Mouse (Mus musculus): Measurements from ENCODE around the gene Map2. TPM values are rescaled to one million over a fixed set of nuclear protein-coding genes. Genes with fewer than 3 reads are reported as not detected.

Gene Map2
- polyA plus RNA-seq, 1 experiment from 2014 or later: 298 TPM

DNA sequence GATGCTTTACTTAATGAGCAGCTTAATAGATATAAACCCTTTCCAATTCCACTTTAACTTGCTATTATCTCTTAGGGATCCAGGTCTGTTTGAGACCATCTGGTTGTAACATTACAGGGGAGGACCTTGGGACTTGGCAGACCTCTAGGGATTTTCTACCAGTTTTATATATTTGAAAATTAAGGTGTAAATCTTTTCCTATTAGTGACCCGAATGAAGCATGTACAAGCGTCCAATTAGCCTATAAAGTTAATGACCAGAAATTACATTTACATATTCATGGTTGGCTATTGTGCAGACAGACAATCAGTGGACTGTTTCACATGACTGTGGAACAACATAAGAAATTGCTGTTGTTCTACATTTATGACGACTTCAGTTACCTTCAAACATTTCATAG is 88.1 kb downstream of the Map2 start:
- H3K27ac ChIP-seq (ENCODE audit: low read depth, low read length): no peak overlapping the region
- no peak overlapping the region for H3K4me2 ChIP-seq (ENCODE audit: low read length)
- ATAC-seq: 0 out of 2 replicates have a peak, but pooled peaks have one; percentile 12
- H3K4me3 ChIP-seq (ENCODE audit: low read depth, low read length): no peak overlapping the region
- peak; percentile 27 for DNase-seq (ENCODE audit: low spot score)
- no peak overlapping the region for H3K9ac ChIP-seq (ENCODE audit: low read length)
- no peaks in the 10 kb centered on the region for H3K27me3 ChIP-seq (replicated peaks; ENCODE audit: control insufficient read depth, insufficient read depth, low read length)
- WGBS: 18% methylated on average over 3 of the region's 3 CpGs
- H3K9me3 ChIP-seq (replicated peaks; ENCODE audit: control insufficient read depth, low read length): no peaks in the 10 kb centered on the region
- no peaks in the 10 kb centered on the region for H3K4me1 ChIP-seq (ENCODE audit: control insufficient read depth, insufficient read depth, low read length)
- no peaks in the 10 kb centered on the region for H3K36me3 ChIP-seq (ENCODE audit: control insufficient read depth, insufficient read depth, low read length)

DNA sequence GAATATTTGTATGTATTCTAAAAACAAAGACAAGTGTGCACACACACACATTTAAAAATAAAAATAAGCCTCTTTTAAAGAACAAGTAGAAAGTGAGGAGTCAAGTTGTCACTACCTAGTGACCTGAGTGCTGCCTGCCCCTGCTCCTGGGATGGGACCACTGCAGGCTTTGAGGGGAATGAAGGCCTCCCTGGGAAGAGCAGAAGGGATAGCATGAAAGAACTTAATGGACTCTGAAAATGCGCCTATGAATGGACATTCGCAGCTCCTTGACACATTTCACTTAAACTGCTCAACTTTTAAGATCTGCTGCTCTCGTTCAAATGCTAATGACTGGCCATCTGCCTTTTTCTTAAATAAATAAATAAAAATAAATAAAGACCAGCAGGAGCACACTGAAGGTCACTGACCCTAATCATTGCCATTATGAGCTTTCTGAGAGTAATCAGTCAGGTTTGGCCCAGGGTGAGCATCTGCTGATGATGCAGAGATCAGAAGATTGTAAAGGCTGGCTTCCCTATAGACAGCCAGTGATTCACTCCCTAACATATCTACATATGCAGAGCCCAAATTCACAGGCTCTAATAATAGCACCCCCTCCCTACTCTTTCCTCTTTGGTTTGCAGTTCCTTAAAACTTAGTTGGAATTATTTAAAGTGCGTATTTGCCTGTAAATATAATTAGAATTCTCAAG is 91.3 kb downstream of the Map2 start:
- DNase-seq (ENCODE audit: low spot score) (no peak), ATAC-seq (peak; percentile 37; the same call in 1 of the 2 replicates)
- H3K4me3 ChIP-seq (ENCODE audit: low read depth, low read length): no peak overlapping the region
- H3K9ac ChIP-seq (ENCODE audit: low read length): no peak overlapping the region
- H3K27me3 ChIP-seq (replicated peaks; ENCODE audit: control insufficient read depth, insufficient read depth, low read length): no peaks in the 10 kb centered on the region
- H3K27ac ChIP-seq (ENCODE audit: low read depth, low read length): no peak overlapping the region
- H3K4me1 ChIP-seq (ENCODE audit: control insufficient read depth, insufficient read depth, low read length): no peaks in the 10 kb centered on the region
- H3K4me2 ChIP-seq (ENCODE audit: low read length): no peak overlapping the region
- no peaks in the 10 kb centered on the region for H3K9me3 ChIP-seq (replicated peaks; ENCODE audit: control insufficient read depth, low read length)
- no peaks in the 10 kb centered on the region for H3K36me3 ChIP-seq (ENCODE audit: control insufficient read depth, insufficient read depth, low read length)
- WGBS: 62% methylated on average over 4 of the region's 4 CpGs

- 86% methylated on average over 3 of the region's 5 CpGs for WGBS
- no peak overlapping the region for H3K27ac ChIP-seq (ENCODE audit: low read depth, low read length)
- no peaks in the 10 kb centered on the region for H3K27me3 ChIP-seq (replicated peaks; ENCODE audit: control insufficient read depth, insufficient read depth, low read length)
- H3K4me2 ChIP-seq (ENCODE audit: low read length): no peak overlapping the region
- H3K4me1 ChIP-seq (ENCODE audit: control insufficient read depth, insufficient read depth, low read length): no peaks in the 10 kb centered on the region
- H3K9ac ChIP-seq (ENCODE audit: low read length): no peak overlapping the region
- ATAC-seq (peak; percentile 23; the same call in 1 of the 2 replicates), DNase-seq (ENCODE audit: low spot score) (no peak)
- H3K36me3 ChIP-seq (ENCODE audit: control insufficient read depth, insufficient read depth, low read length): peaks cover 3% of the 10 kb centered on the region
- no peaks in the 10 kb centered on the region for H3K9me3 ChIP-seq (replicated peaks; ENCODE audit: control insufficient read depth, low read length)
- H3K4me3 ChIP-seq (ENCODE audit: low read depth, low read length): no peak overlapping the region
Observed at GRCm38 (mm10) chr1:66277663-66278062, 102.6 kb downstream of the Map2 start.

GRCm38 (mm10) chr1:66279222-66280009 is 104.3 kb downstream of the Map2 start:
- Histone ChIP-seq H3K36me3 (ENCODE audit: control insufficient read depth, insufficient read depth, low read length) (peaks cover 3% of the 10 kb centered on the region), H3K4me3 (ENCODE audit: low read depth, low read length) (no peak overlapping the region), H3K4me2 (ENCODE audit: low read length) (no peak overlapping the region), H3K27me3 (replicated peaks; ENCODE audit: control insufficient read depth, insufficient read depth, low read length) (no peaks in the 10 kb centered on the region), H3K27ac (ENCODE audit: low read depth, low read length) (no peak overlapping the region), H3K4me1 (ENCODE audit: control insufficient read depth, insufficient read depth, low read length) (no peaks in the 10 kb centered on the region), H3K9ac (ENCODE audit: low read length) (no peak overlapping the region), H3K9me3 (replicated peaks; ENCODE audit: control insufficient read depth, low read length) (no peaks in the 10 kb centered on the region)
- ATAC-seq (no peak), DNase-seq (ENCODE audit: low spot score) (no peak)
- whole genome bisulfite sequencing: 84% methylated on average over 4 of the region's 4 CpGs

DNA sequence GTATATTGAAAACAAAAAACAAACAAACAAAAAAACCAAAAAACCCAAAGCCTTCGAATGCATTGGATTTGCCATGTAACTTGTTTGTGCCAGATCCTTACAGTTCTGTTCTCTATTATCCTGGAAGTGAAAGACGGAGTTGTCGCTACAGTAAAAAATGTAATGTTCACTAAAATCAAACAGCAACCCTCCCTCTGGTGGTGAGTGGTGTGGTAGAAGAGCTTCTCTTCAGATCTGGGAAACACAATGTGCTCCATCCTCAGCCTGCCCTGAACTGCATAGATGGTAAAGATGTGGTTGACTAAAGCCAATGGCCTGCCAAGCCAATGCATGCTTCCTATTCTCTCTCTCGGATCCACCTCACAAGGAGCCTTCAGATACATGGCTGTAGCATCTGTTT is 105.1 kb downstream of the Map2 start:
- H3K4me2 ChIP-seq (ENCODE audit: low read length): no peak overlapping the region
- H3K4me1 ChIP-seq (ENCODE audit: control insufficient read depth, insufficient read depth, low read length): no peaks in the 10 kb centered on the region
- 93% methylated on average over 4 of the region's 4 CpGs for WGBS
- ATAC-seq: no peak
- no peak for DNase-seq (ENCODE audit: low spot score)
- no peaks in the 10 kb centered on the region for H3K27me3 ChIP-seq (replicated peaks; ENCODE audit: control insufficient read depth, insufficient read depth, low read length)
- peaks cover 3% of the 10 kb centered on the region for H3K36me3 ChIP-seq (ENCODE audit: control insufficient read depth, insufficient read depth, low read length)
- no peaks in the 10 kb centered on the region for H3K9me3 ChIP-seq (replicated peaks; ENCODE audit: control insufficient read depth, low read length)
- H3K4me3 ChIP-seq (ENCODE audit: low read depth, low read length): no peak overlapping the region
- no peak overlapping the region for H3K27ac ChIP-seq (ENCODE audit: low read depth, low read length)
- no peak overlapping the region for H3K9ac ChIP-seq (ENCODE audit: low read length)

DNA sequence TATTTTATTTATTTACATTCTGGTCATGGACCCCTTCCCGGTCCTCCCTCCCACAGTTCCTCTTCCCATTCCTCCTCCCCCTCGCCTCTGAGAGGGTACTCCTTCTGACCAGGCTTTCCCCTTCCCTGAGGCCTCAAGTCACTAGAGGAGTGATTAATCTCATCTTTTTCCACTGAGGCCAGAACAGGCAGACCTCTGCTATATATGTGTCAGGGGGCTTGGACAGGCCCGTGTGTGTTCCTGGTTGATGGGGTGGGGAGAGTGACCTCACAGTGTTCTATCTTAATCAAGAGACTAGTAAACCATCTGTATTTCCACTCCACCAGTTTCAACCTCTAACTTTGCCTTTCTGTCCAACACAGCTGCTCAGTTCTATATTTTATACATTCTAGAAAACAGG is 107.4 kb downstream of the Map2 start:
- no peak overlapping the region for H3K4me3 ChIP-seq (ENCODE audit: low read depth, low read length)
- no peak overlapping the region for H3K4me2 ChIP-seq (ENCODE audit: low read length)
- H3K4me1 ChIP-seq (ENCODE audit: control insufficient read depth, insufficient read depth, low read length): no peaks in the 10 kb centered on the region
- H3K36me3 ChIP-seq (ENCODE audit: control insufficient read depth, insufficient read depth, low read length): peaks cover 3% of the 10 kb centered on the region
- DNase-seq (ENCODE audit: low spot score): no peak
- no peak overlapping the region for H3K9ac ChIP-seq (ENCODE audit: low read length)
- ATAC-seq: no peak
- H3K27ac ChIP-seq (ENCODE audit: low read depth, low read length): no peak overlapping the region
- WGBS: 86% methylated on average over 3 of the region's 3 CpGs
- no peaks in the 10 kb centered on the region for H3K27me3 ChIP-seq (replicated peaks; ENCODE audit: control insufficient read depth, insufficient read depth, low read length)
- no peaks in the 10 kb centered on the region for H3K9me3 ChIP-seq (replicated peaks; ENCODE audit: control insufficient read depth, low read length)

DNA sequence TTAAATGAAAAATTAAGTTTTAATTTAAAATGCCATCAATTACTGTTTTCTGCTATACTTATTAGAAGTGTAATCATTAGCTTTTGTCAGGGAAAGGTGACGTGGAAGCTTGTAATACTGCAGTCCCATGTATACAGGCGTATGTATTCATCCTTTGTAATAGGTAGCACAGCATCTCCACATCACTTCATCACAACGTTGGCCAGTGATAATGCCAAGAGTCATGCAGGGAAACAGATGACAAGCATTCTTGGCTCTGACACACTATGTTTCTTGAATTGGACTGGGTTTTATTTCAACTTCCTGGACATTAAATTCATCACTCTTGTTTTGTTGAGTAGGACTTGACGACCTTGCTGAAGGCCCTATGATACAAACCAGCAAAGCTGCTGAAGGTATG is 113.9 kb downstream of the Map2 start:
- ATAC-seq: no peak
- 85% methylated on average over 4 of the region's 4 CpGs for WGBS
- no peak for DNase-seq (ENCODE audit: low spot score)

GRCm38 (mm10) chr1:66292121-66292881 is 117.2 kb downstream of the Map2 start:
- ATAC-seq (peak; percentile 84; the same call in 1 of the 2 replicates), DNase-seq (ENCODE audit: low spot score) (peak; percentile 66)
- H3K27ac ChIP-seq (ENCODE audit: low read depth, low read length): peak overlapping the region; percentile 36; the same call in 1 of the 2 replicates
- WGBS: 69% methylated on average over 3 of the region's 3 CpGs
- H3K36me3 ChIP-seq (ENCODE audit: control insufficient read depth, insufficient read depth, low read length): no peaks in the 10 kb centered on the region
- H3K9me3 ChIP-seq (replicated peaks; ENCODE audit: control insufficient read depth, low read length): no peaks in the 10 kb centered on the region
- H3K27me3 ChIP-seq (replicated peaks; ENCODE audit: control insufficient read depth, insufficient read depth, low read length): no peaks in the 10 kb centered on the region
- H3K4me3 ChIP-seq (ENCODE audit: low read depth, low read length): no peak overlapping the region
- H3K4me1 ChIP-seq (ENCODE audit: control insufficient read depth, insufficient read depth, low read length): no peaks in the 10 kb centered on the region
- no peak overlapping the region for H3K9ac ChIP-seq (ENCODE audit: low read length)
- H3K4me2 ChIP-seq (ENCODE audit: low read length): no peak overlapping the region

More for the DNA sequence above, 113.9 kb downstream of the Map2 start:
- Histone ChIP-seq H3K27me3 (replicated peaks; ENCODE audit: control insufficient read depth, insufficient read depth, low read length) (no peaks in the 10 kb centered on the region), H3K27ac (ENCODE audit: low read depth, low read length) (no peak overlapping the region), H3K36me3 (ENCODE audit: control insufficient read depth, insufficient read depth, low read length) (no peaks in the 10 kb centered on the region), H3K9me3 (replicated peaks; ENCODE audit: control insufficient read depth, low read length) (no peaks in the 10 kb centered on the region), H3K9ac (ENCODE audit: low read length) (no peak overlapping the region), H3K4me2 (ENCODE audit: low read length) (no peak overlapping the region), H3K4me1 (ENCODE audit: control insufficient read depth, insufficient read depth, low read length) (no peaks in the 10 kb centered on the region), H3K4me3 (ENCODE audit: low read depth, low read length) (no peak overlapping the region)

Measured in forebrain, embryonic 14.5 days (tissue).